Mouse (Mus musculus) heart, embryonic 16.5 days (tissue): ENCODE data around the gene Umad1. TPM values are rescaled to one million over a fixed set of nuclear protein-coding genes. Genes with fewer than 3 reads are reported as not detected.
A peak's percentile ranks its signal among the peaks of the same experiment; 100 is the strongest.

Experiments used
- ATAC-seq: fragments of 200-750 bp; cut with Nextera tagmentation; replicated peaks from 2 replicates; pipeline ENCODE4 v1.8.0; 2017; ENCODE audit warnings: moderate number of reproducible peaks; ENCODE audit not compliant: insufficient read depth, low FRiP score; ENCODE audit errors: extremely low read depth
- H3K27ac ChIP-seq: fragments of 300-500 bp; sonication (generic); 2 replicates; pipeline ENCODE4 v1.5.1; 2014; ENCODE audit warnings: mild to moderate bottlenecking, low read length, control low read depth, moderate library complexity
- H3K27me3 ChIP-seq: fragments of 300-500 bp; sonication (generic); 2 replicates; pipeline ENCODE4 v1.6.1; 2014; ENCODE audit warnings: low read length, mixed read lengths; ENCODE audit not compliant: control insufficient read depth, insufficient read depth
- H3K36me3 ChIP-seq: fragments of 300-500 bp; sonication (generic); 2 replicates; pipeline ENCODE4 v1.6.1; 2014; ENCODE audit not compliant: control insufficient read depth, insufficient read depth
- H3K4me1 ChIP-seq: fragments of 300-500 bp; sonication (generic); 2 replicates; pipeline ENCODE4 v1.6.1; 2014; ENCODE audit warnings: low read length, mixed read lengths; ENCODE audit not compliant: control insufficient read depth, insufficient read depth
- H3K4me2 ChIP-seq: fragments of 300-500 bp; sonication (generic); 2 replicates; pipeline ENCODE4 v1.6.1; 2014; ENCODE audit warnings: low read depth, mild to moderate bottlenecking, control low read depth, low read length
- H3K4me3 ChIP-seq: fragments of 300-500 bp; sonication (generic); 2 replicates; pipeline ENCODE4 v1.5.1; 2014; ENCODE audit warnings: mild to moderate bottlenecking, control low read depth, low read length
- H3K9ac ChIP-seq: fragments of 300-500 bp; sonication (generic); 2 replicates; pipeline ENCODE4 v1.6.1; 2014; ENCODE audit warnings: low read length, control low read depth
- H3K9me3 ChIP-seq: fragments of 300-500 bp; sonication (generic); replicated peaks from 2 replicates; pipeline ENCODE4 v1.6.1; 2016; ENCODE audit warnings: low read length; ENCODE audit not compliant: control insufficient read depth
- WGBS: fragments of 180-500 bp; shearing (Covaris S2); extraction: QIAGEN DNeasy Blood & Tissue Kit; methylation state at CpG from one replicate; pipeline ENCODE4 v1.1.7; 2014; 5-methylcytosine and 5-hydroxymethylcytosine counted together
- polyA plus RNA-seq: library from polyadenylated mRNA; unstranded; fragments of >200 nt; fragmentation: Nextera tagmentation; extraction: Ambion mirVana; gene quantifications from 2 replicates; pipeline ENCODE4 v1.2.1, GENCODE M21; 2015

Umad1 gene
- polyA plus RNA-seq, 1 experiment from 2014 or later: 24.5 TPM

GRCm38 (mm10) chr6:8339453-8339852, 80.4 kb downstream of the Umad1 start:
- no peak for ATAC-seq
- Histone ChIP-seq H3K4me2 (no peak overlapping the region), H3K4me3 (no peak overlapping the region), H3K9ac (no peak overlapping the region), H3K27ac (no peak overlapping the region), H3K9me3 (no peaks in the 10 kb centered on the region), H3K36me3 (no peaks in the 10 kb centered on the region), H3K4me1 (no peaks in the 10 kb centered on the region), H3K27me3 (no peaks in the 10 kb centered on the region)
- 88% methylated on average over 6 of the region's 6 CpGs for WGBS

- no peak for ATAC-seq
- H3K9me3 ChIP-seq: no peaks in the 10 kb centered on the region
- H3K36me3 ChIP-seq: no peaks in the 10 kb centered on the region
- H3K27me3 ChIP-seq: no peaks in the 10 kb centered on the region
- no peaks in the 10 kb centered on the region for H3K4me1 ChIP-seq
- no peak overlapping the region for H3K4me2 ChIP-seq
- H3K27ac ChIP-seq: no peak overlapping the region
- WGBS: 83% methylated on average over 4 of the region's 4 CpGs
- no peak overlapping the region for H3K4me3 ChIP-seq
- H3K9ac ChIP-seq: no peak overlapping the region
These were observed 84.2 kb downstream of the Umad1 start for GRCm38 (mm10) chr6:8343271-8343670.

GRCm38 (mm10) chr6:8345219-8345856, 86.2 kb downstream of the Umad1 start:
- no peak overlapping the region for H3K4me2 ChIP-seq
- no peaks in the 10 kb centered on the region for H3K9me3 ChIP-seq
- no peaks in the 10 kb centered on the region for H3K4me1 ChIP-seq
- no peak overlapping the region for H3K4me3 ChIP-seq
- ATAC-seq: peak; percentile 58
- no peak overlapping the region for H3K9ac ChIP-seq
- H3K27me3 ChIP-seq: no peaks in the 10 kb centered on the region
- 69% methylated on average over 5 of the region's 5 CpGs for whole genome bisulfite sequencing
- H3K36me3 ChIP-seq: no peaks in the 10 kb centered on the region
- H3K27ac ChIP-seq: no peak overlapping the region

GRCm38 (mm10) chr6:8347154-8347553, 88.1 kb downstream of the Umad1 start:
- no peak overlapping the region for H3K4me2 ChIP-seq
- no peaks in the 10 kb centered on the region for H3K4me1 ChIP-seq
- no peak overlapping the region for H3K9ac ChIP-seq
- no peak for ATAC-seq
- 76% methylated on average over 2 of the region's 2 CpGs for WGBS
- no peaks in the 10 kb centered on the region for H3K27me3 ChIP-seq
- H3K27ac ChIP-seq: no peak overlapping the region
- H3K4me3 ChIP-seq: no peak overlapping the region
- no peaks in the 10 kb centered on the region for H3K36me3 ChIP-seq
- no peaks in the 10 kb centered on the region for H3K9me3 ChIP-seq

GRCm38 (mm10) chr6:8348344-8348743, 89.3 kb downstream of the Umad1 start:
- Histone ChIP-seq H3K27me3 (no peaks in the 10 kb centered on the region), H3K4me2 (no peak overlapping the region), H3K4me1 (no peaks in the 10 kb centered on the region), H3K9me3 (no peaks in the 10 kb centered on the region), H3K9ac (no peak overlapping the region), H3K36me3 (no peaks in the 10 kb centered on the region), H3K4me3 (no peak overlapping the region), H3K27ac (no peak overlapping the region)
- no peak for ATAC-seq
- 88% methylated on average over 1 of the region's 1 CpGs for WGBS

- no peaks in the 10 kb centered on the region for H3K4me1 ChIP-seq
- H3K36me3 ChIP-seq: no peaks in the 10 kb centered on the region
- no peak overlapping the region for H3K4me2 ChIP-seq
- ATAC-seq: no peak
- WGBS: 87% methylated on average over 2 of the region's 2 CpGs
- H3K27me3 ChIP-seq: no peaks in the 10 kb centered on the region
- H3K4me3 ChIP-seq: no peak overlapping the region
- H3K9me3 ChIP-seq: no peaks in the 10 kb centered on the region
- no peak overlapping the region for H3K27ac ChIP-seq
- H3K9ac ChIP-seq: no peak overlapping the region
These were observed 90.1 kb downstream of the Umad1 start for GRCm38 (mm10) chr6:8349060-8349670.

- Histone ChIP-seq H3K27me3 (no peaks in the 10 kb centered on the region), H3K4me2 (no peak overlapping the region), H3K36me3 (no peaks in the 10 kb centered on the region), H3K9me3 (no peaks in the 10 kb centered on the region), H3K9ac (no peak overlapping the region), H3K4me1 (no peaks in the 10 kb centered on the region), H3K4me3 (no peak overlapping the region), H3K27ac (no peak overlapping the region)
- no peak for ATAC-seq
- WGBS: 81% methylated on average over 2 of the region's 2 CpGs
These were observed 92.4 kb downstream of the Umad1 start for GRCm38 (mm10) chr6:8351507-8351906.

- Histone ChIP-seq H3K36me3 (no peaks in the 10 kb centered on the region), H3K9ac (no peak overlapping the region), H3K27me3 (no peaks in the 10 kb centered on the region), H3K4me1 (no peaks in the 10 kb centered on the region), H3K9me3 (no peaks in the 10 kb centered on the region), H3K27ac (no peak overlapping the region), H3K4me2 (no peak overlapping the region), H3K4me3 (no peak overlapping the region)
- 76% methylated on average over 12 of the region's 12 CpGs for WGBS
- no peak for ATAC-seq
These were observed 93.6 kb downstream of the Umad1 start for GRCm38 (mm10) chr6:8352533-8353168.

GRCm38 (mm10) chr6:8353461-8353860, 94.4 kb downstream of the Umad1 start:
- 68% methylated on average over 4 of the region's 4 CpGs for WGBS
- Histone ChIP-seq H3K27ac (no peak overlapping the region), H3K36me3 (no peaks in the 10 kb centered on the region), H3K9me3 (no peaks in the 10 kb centered on the region), H3K9ac (no peak overlapping the region), H3K4me1 (no peaks in the 10 kb centered on the region), H3K27me3 (no peaks in the 10 kb centered on the region), H3K4me3 (no peak overlapping the region), H3K4me2 (no peak overlapping the region)
- ATAC-seq: no peak
